9 mouse cellular contexts compared by ENCODE assay signal in the genomic region with DNA sequence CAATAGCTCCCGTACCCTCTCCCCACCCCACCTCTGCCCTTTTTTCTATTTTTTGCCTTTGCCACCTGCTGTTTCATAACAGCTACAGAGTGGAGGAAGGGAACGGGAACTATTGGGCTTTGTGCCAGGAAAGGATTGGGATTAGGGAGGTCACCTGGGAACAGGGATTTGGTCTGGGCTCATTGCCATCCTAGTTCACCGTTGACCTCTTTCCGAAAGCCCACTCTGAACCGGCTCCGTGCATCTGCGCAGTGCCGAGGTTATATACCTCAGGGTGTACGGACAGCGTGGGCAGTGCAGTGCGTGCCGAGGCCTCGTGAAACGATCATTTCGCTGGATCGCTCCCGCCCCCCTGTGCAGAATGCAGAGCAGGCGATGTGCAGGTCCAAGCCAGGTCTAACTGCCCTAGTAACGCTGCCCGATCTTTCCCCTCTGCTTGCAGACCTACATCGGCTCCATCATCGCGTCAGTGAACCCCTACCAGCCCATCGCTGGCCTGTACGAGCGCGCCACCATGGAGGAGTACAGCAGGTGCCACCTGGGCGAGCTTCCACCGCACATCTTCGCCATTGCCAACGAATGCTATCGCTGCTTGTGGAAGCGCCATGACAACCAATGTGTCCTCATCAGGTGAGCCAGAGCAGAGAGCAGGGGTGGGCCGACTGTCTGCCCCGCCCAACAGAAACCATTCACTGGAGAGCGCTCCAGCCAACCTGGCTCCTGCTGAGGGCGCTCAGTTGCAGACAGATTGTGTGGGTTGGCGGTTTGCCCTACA.
DNase-seq lines count a peak whose midpoint lies in the region; ATAC-seq lines count a peak whose summit lies in the region.
"Had no signal": no experiment of that assay in that cellular context is flagged by ENCODE, and none has a peak within 500 bp of the region (broad histone marks: within the 10 kb centered on the region; RNA-seq: fewer than 3 reads in every experiment).

No protein-coding gene starts in this region.

- WGBS in kidney, embryonic 14.5 days: 60% methylated on average over 38 of the region's 38 CpGs
- 50% methylated on average over 38 of the region's 38 CpGs for WGBS in forebrain, embryonic 11.5 days
- WGBS in midbrain, embryonic 14.5 days: 38% methylated on average over 38 of the region's 38 CpGs

- no peaks in the 10 kb centered on the region; the same call in 1 of the 2 replicates for H3K4me1 ChIP-seq in kidney, embryonic 14.5 days (ENCODE audit: control insufficient read depth, insufficient read depth, low read length)
- no peaks in the 10 kb centered on the region for H3K4me1 ChIP-seq in forebrain, embryonic 11.5 days (replicated peaks; ENCODE audit: control insufficient read depth, insufficient read depth, low read length)
- peaks cover 12% of the 10 kb centered on the region for H3K4me1 ChIP-seq in midbrain, embryonic 14.5 days (ENCODE audit: control insufficient read depth, insufficient read depth, low read length)

- ATAC-seq in kidney, embryonic 14.5 days (ENCODE audit: low FRiP score, low TSS enrichment): no peak
- ATAC-seq in forebrain, embryonic 11.5 days (replicated peaks; ENCODE audit: low FRiP score): peak; percentile 44
- peak; percentile 65 for ATAC-seq in midbrain, embryonic 14.5 days (ENCODE audit: low FRiP score, low TSS enrichment)
- ATAC-seq in inflammation-experienced regulatory T-cells, adult 6 months: no peak

- peak; percentile 88 for DNase-seq in kidney, adult 11 months
- peak; percentile 52 for DNase-seq in forebrain, embryonic 11.5 days (ENCODE audit: low spot score)
- DNase-seq in kidney, postnatal 4 days: peak; percentile 33 to 61
- DNase-seq in midbrain, embryonic 14.5 days: peak; percentile 67
- DNase-seq in T-cell, adult 2 months (ENCODE audit: low spot score): no peak
- DNase-seq in spleen, postnatal 14 days (ENCODE audit: low spot score in 2 of 2): no peak

- H3K27me3 ChIP-seq in kidney, embryonic 14.5 days (ENCODE audit: control insufficient read depth, insufficient read depth, low read length): no peaks in the 10 kb centered on the region
- no peaks in the 10 kb centered on the region for H3K27me3 ChIP-seq in forebrain, embryonic 11.5 days (ENCODE audit: control insufficient read depth, insufficient read depth, low read length)
- H3K27me3 ChIP-seq in midbrain, embryonic 14.5 days (ENCODE audit: control insufficient read depth, insufficient read depth, low read length): no peaks in the 10 kb centered on the region
- H3K27me3 ChIP-seq: stomach, embryonic 15.5 days had no signal

- H3K9ac ChIP-seq in kidney, embryonic 14.5 days (ENCODE audit: low read depth, low read length): no peak overlapping the region
- H3K9ac ChIP-seq in forebrain, embryonic 11.5 days (ENCODE audit: low read length): no peak overlapping the region
- peak overlapping the region; percentile 42; the same call in 1 of the 2 replicates for H3K9ac ChIP-seq in midbrain, embryonic 14.5 days (replicated peaks; ENCODE audit: low read length)
- H3K9ac ChIP-seq: stomach, embryonic 15.5 days had no signal

- H3K36me3 ChIP-seq in kidney, embryonic 14.5 days (ENCODE audit: control insufficient read depth, insufficient read depth, low read length): peaks cover 10% of the 10 kb centered on the region; the same call in 1 of the 2 replicates
- no peaks in the 10 kb centered on the region for H3K36me3 ChIP-seq in forebrain, embryonic 11.5 days (ENCODE audit: control insufficient read depth, insufficient read depth, low read length)
- H3K36me3 ChIP-seq in midbrain, embryonic 14.5 days (ENCODE audit: control insufficient read depth, insufficient read depth, low read length): no peaks in the 10 kb centered on the region
- H3K36me3 ChIP-seq: stomach, embryonic 15.5 days had no signal

- H3K4me3 ChIP-seq in kidney, embryonic 14.5 days (ENCODE audit: low read length): no peak overlapping the region
- H3K4me3 ChIP-seq in forebrain, embryonic 11.5 days (ENCODE audit: low read depth, low read length): no peak overlapping the region
- peak overlapping the region; percentile 26 for H3K4me3 ChIP-seq in midbrain, embryonic 14.5 days (replicated peaks; ENCODE audit: low read depth, low read length)
- H3K4me3 ChIP-seq: stomach, embryonic 15.5 days had no signal

- no peak overlapping the region for H3K27ac ChIP-seq in kidney, embryonic 14.5 days (ENCODE audit: low read depth, low read length)
- no peak overlapping the region for H3K27ac ChIP-seq in forebrain, embryonic 11.5 days (ENCODE audit: low read depth, low read length)
- peak overlapping the region; percentile 52; the same call in 1 of the 2 replicates for H3K27ac ChIP-seq in midbrain, embryonic 14.5 days (replicated peaks; ENCODE audit: low read depth, low read length)
- H3K27ac ChIP-seq: stomach, embryonic 15.5 days had no signal

- no peaks in the 10 kb centered on the region for H3K9me3 ChIP-seq in kidney, embryonic 14.5 days (ENCODE audit: control insufficient read depth, low read length)
- no peaks in the 10 kb centered on the region for H3K9me3 ChIP-seq in forebrain, embryonic 11.5 days (ENCODE audit: control insufficient read depth, low read length)
- no peaks in the 10 kb centered on the region for H3K9me3 ChIP-seq in midbrain, embryonic 14.5 days (ENCODE audit: control insufficient read depth, low read length)
- H3K9me3 ChIP-seq: stomach, embryonic 15.5 days had no signal

- H3K4me2 ChIP-seq in kidney, embryonic 14.5 days (replicated peaks; ENCODE audit: low read depth, low read length): no peak overlapping the region
- H3K4me2 ChIP-seq in forebrain, embryonic 11.5 days (ENCODE audit: low read depth, low read length, severe bottlenecking): peak overlapping the region; percentile 34; the same call in 1 of the 2 replicates
- H3K4me2 ChIP-seq in midbrain, embryonic 14.5 days (ENCODE audit: low read length): peak overlapping the region; percentile 53
- H3K4me2 ChIP-seq: stomach, embryonic 15.5 days had no signal

Comparison
In these comparisons a context has a peak if more than half of its experiments do, and no peak if none do; other contexts are left out.
1. DNase-seq: peak in kidney, adult 11 months (single experiment), forebrain, embryonic 11.5 days (single experiment), kidney, postnatal 4 days (2 of 2) and midbrain, embryonic 14.5 days (single experiment); none in T-cell, adult 2 months (single experiment) and spleen, postnatal 14 days (0 of 2).
2. ATAC-seq: peak in forebrain, embryonic 11.5 days (single experiment) and midbrain, embryonic 14.5 days (single experiment); none in kidney, embryonic 14.5 days (single experiment) and inflammation-experienced regulatory T-cells, adult 6 months (single experiment).